Mouse (Mus musculus): ENCODE results near the gene Lcn4.

DNA sequence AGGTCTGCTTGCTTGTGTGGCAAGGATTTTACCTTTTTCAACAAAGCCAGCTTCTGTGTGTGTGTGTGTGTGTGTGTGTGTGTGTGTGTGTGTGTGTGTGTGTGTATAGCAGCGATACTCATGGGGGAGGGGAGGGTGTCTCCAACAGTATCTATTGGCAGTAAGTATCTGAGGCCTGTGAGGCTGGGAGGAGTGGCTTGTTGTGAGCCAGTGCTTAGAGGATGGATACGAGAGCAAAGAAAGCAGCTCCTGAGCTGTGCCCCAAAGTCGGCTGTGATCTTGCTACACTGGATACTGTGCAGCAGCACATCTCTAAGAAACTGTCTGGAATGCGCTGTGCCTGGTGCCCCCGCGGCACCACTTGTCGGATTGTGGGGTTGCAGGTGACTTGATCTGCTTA is 53.2 kb downstream of the Lcn4 start:
- no peak for TF ChIP-seq POLR2A (IDR thresholded peaks at IDR 0.05; ENCODE audit: extremely low read depth, insufficient read depth, low read length)
- no peak for TF ChIP-seq CTCF (IDR thresholded peaks at IDR 0.05; ENCODE audit: low read depth, low read length)
